Mouse (Mus musculus) erythroblast, embryonic 14.5 days (primary cell): Measurements from ENCODE around the gene Kcnh7.

Source experiments
- GATA1 ChIP-seq: IDR thresholded peaks from 2 replicates; pipeline ENCODE4 v1.6.1; 2012; ENCODE audit warnings: low read length, inconsistent platforms, mixed read lengths
- TAL1 ChIP-seq: IDR thresholded peaks from 3 replicates; pipeline ENCODE4 v1.6.1; 2012; ENCODE audit warnings: low read length, inconsistent platforms, mixed read lengths

- TF ChIP-seq GATA1 (no peak), TAL1 (no peak)
Observed at GRCm38 (mm10) chr2:62664135-62664670, 519.9 kb downstream of the Kcnh7 start, which contains the start of gene Gca.
